Mouse (Mus musculus) adrenal gland, postnatal 25 days (tissue): ENCODE measurements around the gene Hist1h4a. TPM values are rescaled to one million over a fixed set of nuclear protein-coding genes. Genes with fewer than 3 reads are reported as not detected.
"Not testable (repeated sequence)": the region's sequence is repeated elsewhere in the genome, so short reads cannot be mapped to it uniquely, and the experiment has no call there.

Experiments used
- DNase-seq: peaks from one replicate; pipeline ENCODE4 v3.0.0; 2021; ENCODE audit warnings: mixed read lengths
- total RNA-seq: library from RNA; stranded (reverse); gene quantifications from 2 replicates; pipeline ENCODE4 v1.2.3, GENCODE M21; 2021

Gene Hist1h4a
- total RNA-seq, 1 experiment from 2014 or later, result 73.8 TPM

GRCm38 (mm10) chr13:23740910-23741309, 20.1 kb downstream of the Hist1h4a start:
- no peak for DNase-seq

- DNase-seq, result no peak
Measured at GRCm38 (mm10) chr13:23740256-23740840, 20.7 kb downstream of the Hist1h4a start.

GRCm38 (mm10) chr13:23739922-23740252, 21.1 kb downstream of the Hist1h4a start:
- no peak for DNase-seq

GRCm38 (mm10) chr13:23739069-23739921, 21.7 kb downstream of the Hist1h4a start:
- peak; percentile 88 for DNase-seq

GRCm38 (mm10) chr13:23738677-23739068, 22.4 kb downstream of the Hist1h4a start, which contains the start of gene Hist1h1c:
Gene Hist1h1c, plus strand, starts transcription at chr13:23738808.
- DNase-seq, result peak; percentile 85

GRCm38 (mm10) chr13:23738041-23738440, 23.0 kb downstream of the Hist1h4a start:
- DNase-seq, result no peak

GRCm38 (mm10) chr13:23737091-23737490, 23.9 kb downstream of the Hist1h4a start:
- DNase-seq, result no peak

GRCm38 (mm10) chr13:23732156-23732804, 28.8 kb downstream of the Hist1h4a start:
- DNase-seq, result no peak

- DNase-seq, result no peak
Measured at GRCm38 (mm10) chr13:23730479-23730878, 30.6 kb downstream of the Hist1h4a start.

GRCm38 (mm10) chr13:23729706-23730105, 31.3 kb downstream of the Hist1h4a start:
- DNase-seq, result no peak

- no peak for DNase-seq
Measured at GRCm38 (mm10) chr13:23729192-23729525, 31.9 kb downstream of the Hist1h4a start.

- DNase-seq, result no peak
Measured at GRCm38 (mm10) chr13:23728472-23729191, 32.4 kb downstream of the Hist1h4a start.

- DNase-seq, result no peak
Measured at GRCm38 (mm10) chr13:23725213-23725612, 35.8 kb downstream of the Hist1h4a start.

GRCm38 (mm10) chr13:23724239-23724638, 36.8 kb downstream of the Hist1h4a start:
- DNase-seq, result no peak

GRCm38 (mm10) chr13:23717593-23718245, 43.3 kb downstream of the Hist1h4a start:
- not testable (repeated sequence) for DNase-seq

- DNase-seq, result no peak
Measured at GRCm38 (mm10) chr13:23717176-23717575, 43.9 kb downstream of the Hist1h4a start.

- no peak for DNase-seq
Measured at GRCm38 (mm10) chr13:23716261-23717042, 44.6 kb downstream of the Hist1h4a start.
